Mouse (Mus musculus): ENCODE measurements around the gene Nav2.

- TF ChIP-seq CTCF (IDR thresholded peaks at IDR 0.05; ENCODE audit: low read depth, low read length), result no peak
- TF ChIP-seq POLR2A (IDR thresholded peaks at IDR 0.05; ENCODE audit: insufficient read depth, low read length), result no peak
Observed at GRCm38 (mm10) chr7:49511820-49512453, 603.4 kb downstream of the Nav2 start.

All from ES-Bruce4 (cell line).